Mouse (Mus musculus): ENCODE results near the gene Zfand2b.
A peak's percentile ranks its signal among the peaks of the same experiment; 100 is the strongest.

The Zfand2b gene

GRCm38 (mm10) chr1:75160256-75160617 is 8.2 kb upstream of the Zfand2b start:
- no peak for DNase-seq (ENCODE audit: low read depth)

- DNase-seq (ENCODE audit: low read depth), result no peak
Observed at GRCm38 (mm10) chr1:75168093-75168471, 364 bp upstream of the Zfand2b start.

- peak; percentile 68 for DNase-seq (ENCODE audit: low read depth)
Observed at GRCm38 (mm10) chr1:75179334-75180104, 11.1 kb downstream of the Zfand2b start.

GRCm38 (mm10) chr1:75180105-75180590 is 11.7 kb downstream of the Zfand2b start, which contains the start of gene Abcb6:
Abcb6 (minus strand) TSS chr1:75180392.
- peak; percentile 60 for DNase-seq (ENCODE audit: low read depth)

GRCm38 (mm10) chr1:75180741-75181140 is 12.3 kb downstream of the Zfand2b start:
- no peak for DNase-seq (ENCODE audit: low read depth)

- no peak for DNase-seq (ENCODE audit: low read depth)
Observed at GRCm38 (mm10) chr1:75181377-75181870, 13.0 kb downstream of the Zfand2b start.

GRCm38 (mm10) chr1:75182160-75182559 is 13.7 kb downstream of the Zfand2b start:
- no peak for DNase-seq (ENCODE audit: low read depth)

- no peak for DNase-seq (ENCODE audit: low read depth)
Observed at GRCm38 (mm10) chr1:75185495-75185894, 17.0 kb downstream of the Zfand2b start.

- no peak for DNase-seq (ENCODE audit: low read depth)
Observed at GRCm38 (mm10) chr1:75187126-75187525, 18.7 kb downstream of the Zfand2b start.

- no peak for DNase-seq (ENCODE audit: low read depth)
Observed at GRCm38 (mm10) chr1:75187914-75188483, 19.6 kb downstream of the Zfand2b start.

- DNase-seq (ENCODE audit: low read depth), result no peak
Observed at GRCm38 (mm10) chr1:75190577-75190976, 22.1 kb downstream of the Zfand2b start.

GRCm38 (mm10) chr1:75191258-75191621 is 22.8 kb downstream of the Zfand2b start:
- DNase-seq (ENCODE audit: low read depth), result no peak

GRCm38 (mm10) chr1:75191622-75192402 is 23.4 kb downstream of the Zfand2b start, which contains the start of the genes Ankzf1 and Atg9a:
Ankzf1 (plus strand) TSS chr1:75192151.
Atg9a (minus strand) TSS chr1:75192196.
- DNase-seq (ENCODE audit: low read depth), result peak; percentile 98

- peak; percentile 24 for DNase-seq (ENCODE audit: low read depth)
Observed at GRCm38 (mm10) chr1:75192452-75192851, 24.0 kb downstream of the Zfand2b start.

GRCm38 (mm10) chr1:75201236-75201635 is 32.8 kb downstream of the Zfand2b start:
- DNase-seq (ENCODE audit: low read depth), result no peak

- DNase-seq (ENCODE audit: low read depth), result no peak
Observed at GRCm38 (mm10) chr1:75208967-75209678, 40.7 kb downstream of the Zfand2b start.

GRCm38 (mm10) chr1:75210136-75211087 is 42.0 kb downstream of the Zfand2b start, which contains the start of the genes Glb1l and Stk16:
Glb1l (minus strand) TSS chr1:75210813.
Stk16 (plus strand) TSS chr1:75210838.
- peak; percentile 87 for DNase-seq (ENCODE audit: low read depth)

- no peak for DNase-seq (ENCODE audit: low read depth)
Observed at GRCm38 (mm10) chr1:75211141-75211708, 42.8 kb downstream of the Zfand2b start.

- no peak for DNase-seq (ENCODE audit: low read depth)
Observed at GRCm38 (mm10) chr1:75212542-75212941, 44.1 kb downstream of the Zfand2b start.

GRCm38 (mm10) chr1:75213096-75213495 is 44.6 kb downstream of the Zfand2b start:
- no peak for DNase-seq (ENCODE audit: low read depth)
